Mouse (Mus musculus) hindbrain, embryonic 15.5 days (tissue): ENCODE measurements around the gene Tdrd5. TPM values are rescaled to one million over a fixed set of nuclear protein-coding genes. Genes with fewer than 3 reads are reported as not detected.

Source experiments
- ATAC-seq: fragments of 200-750 bp; cut with Nextera tagmentation; 2 replicates; pipeline ENCODE4 v1.8.0; 2017; ENCODE audit warnings: low read depth, moderate number of reproducible peaks, moderate TSS enrichment; ENCODE audit not compliant: low FRiP score
- H3K27ac ChIP-seq: fragments of 300-500 bp; sonication (generic); replicated peaks from 2 replicates; pipeline ENCODE4 v1.5.1; 2015; ENCODE audit warnings: mild to moderate bottlenecking, inconsistent platforms
- H3K27me3 ChIP-seq: fragments of 300-500 bp; sonication (generic); 2 replicates; pipeline ENCODE4 v1.6.1; 2015; ENCODE audit warnings: control low read depth, inconsistent platforms
- H3K36me3 ChIP-seq: fragments of 300-500 bp; sonication (generic); 2 replicates; pipeline ENCODE4 v1.6.1; 2015; ENCODE audit warnings: control low read depth, inconsistent platforms
- H3K4me1 ChIP-seq: fragments of 300-500 bp; sonication (generic); replicated peaks from 2 replicates; pipeline ENCODE4 v1.6.1; 2015; ENCODE audit warnings: control low read depth, inconsistent platforms
- H3K4me2 ChIP-seq: fragments of 300-500 bp; sonication (generic); 2 replicates; pipeline ENCODE4 v1.6.1; 2015; ENCODE audit warnings: moderate library complexity, mild to moderate bottlenecking, inconsistent platforms
- H3K4me3 ChIP-seq: fragments of 300-500 bp; sonication (generic); 2 replicates; pipeline ENCODE4 v1.5.1; 2015; ENCODE audit warnings: mild to moderate bottlenecking, inconsistent platforms
- H3K9ac ChIP-seq: fragments of 300-500 bp; sonication (generic); 2 replicates; pipeline ENCODE4 v1.6.1; 2015; ENCODE audit warnings: inconsistent platforms
- H3K9me3 ChIP-seq: fragments of 300-500 bp; sonication (generic); 2 replicates; pipeline ENCODE4 v1.6.1; 2016; ENCODE audit warnings: control low read depth, inconsistent platforms
- WGBS: fragments of 180-500 bp; shearing (Covaris S2); methylation state at CpG from one replicate; pipeline ENCODE4 v1.1.7; 2015; 5-methylcytosine and 5-hydroxymethylcytosine counted together
- polyA plus RNA-seq: library from polyadenylated mRNA; unstranded; fragments of >200 nt; fragmentation: Nextera tagmentation; extraction: Ambion mirVana; gene quantifications from 2 replicates; pipeline ENCODE4 v1.2.1, GENCODE M21; 2015

Gene Tdrd5
- polyA plus RNA-seq, 1 experiment from 2014 or later: 0.88 TPM

DNA sequence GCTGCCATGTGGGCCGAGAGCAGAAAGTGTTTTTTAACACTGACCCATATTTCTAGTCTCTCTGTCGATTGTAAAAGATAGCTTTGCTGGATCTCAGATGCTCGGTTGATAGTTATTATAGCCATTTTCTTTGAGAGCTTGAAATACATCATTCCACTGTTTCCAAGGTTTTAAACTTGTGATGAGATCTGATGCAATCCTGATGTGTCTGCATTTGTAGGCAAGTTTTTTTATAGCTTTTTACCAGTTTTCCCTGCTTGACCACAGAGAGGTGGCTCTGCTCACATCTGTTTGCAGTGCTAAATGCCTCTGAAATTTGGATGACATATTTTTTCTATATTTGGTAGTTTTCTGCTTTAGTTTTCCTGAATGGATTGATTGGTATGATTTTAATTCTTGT is 55.6 kb downstream of the Tdrd5 start:
- Histone ChIP-seq H3K27ac (no peak overlapping the region), H3K4me3 (no peak overlapping the region)
- no peak for ATAC-seq

DNA sequence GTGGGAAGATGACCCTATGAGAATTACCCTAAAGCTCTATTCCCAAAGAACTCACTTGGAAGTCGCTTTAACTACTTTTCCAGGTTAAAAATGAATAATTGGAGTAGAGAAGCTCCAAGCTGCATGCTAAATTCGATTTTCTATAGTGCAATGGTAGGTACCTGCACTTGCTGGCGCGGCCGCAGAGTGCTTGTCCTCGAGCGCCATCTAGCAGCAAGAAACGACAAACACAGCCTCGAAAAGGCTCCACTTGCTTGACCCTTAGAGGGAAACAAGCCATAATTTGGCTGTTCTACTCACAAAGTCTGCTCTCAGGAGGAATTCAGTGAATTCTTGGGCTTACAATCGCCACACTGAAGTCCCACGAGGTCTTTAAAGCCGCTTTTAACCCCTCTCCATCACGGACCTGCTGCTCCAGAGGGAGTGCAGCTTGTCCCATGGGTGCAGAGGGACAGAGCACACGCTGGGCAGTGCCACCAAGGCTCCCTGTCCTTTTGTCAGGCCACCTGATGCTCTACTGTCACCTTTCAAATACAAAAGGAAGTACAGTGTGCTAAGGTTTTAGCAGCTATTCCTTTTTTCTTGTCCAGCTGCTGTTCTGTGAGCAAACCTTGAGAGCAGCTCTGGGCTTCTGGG is 61.6 kb downstream of the Tdrd5 start:
- no peak overlapping the region for H3K4me3 ChIP-seq
- H3K4me2 ChIP-seq: no peak overlapping the region
- no peak overlapping the region for H3K9ac ChIP-seq
- WGBS: 7% methylated on average over 14 of the region's 14 CpGs
- H3K27ac ChIP-seq: no peak overlapping the region
- peak; percentile 30; the same call in 1 of the 2 replicates for ATAC-seq
- no peaks in the 10 kb centered on the region for H3K27me3 ChIP-seq
- H3K4me1 ChIP-seq: 0 out of 2 replicates have a peak, but pooled peaks cover 3% of the 10 kb centered on the region
- H3K9me3 ChIP-seq: no peaks in the 10 kb centered on the region
- H3K36me3 ChIP-seq: no peaks in the 10 kb centered on the region

More for the DNA sequence above, 55.6 kb downstream of the Tdrd5 start:
- no peaks in the 10 kb centered on the region for H3K9me3 ChIP-seq
- no peaks in the 10 kb centered on the region for H3K4me1 ChIP-seq
- no peaks in the 10 kb centered on the region for H3K36me3 ChIP-seq
- WGBS: 89% methylated on average over 3 of the region's 3 CpGs
- H3K9ac ChIP-seq: no peak overlapping the region
- H3K27me3 ChIP-seq: no peaks in the 10 kb centered on the region
- no peak overlapping the region for H3K4me2 ChIP-seq

DNA sequence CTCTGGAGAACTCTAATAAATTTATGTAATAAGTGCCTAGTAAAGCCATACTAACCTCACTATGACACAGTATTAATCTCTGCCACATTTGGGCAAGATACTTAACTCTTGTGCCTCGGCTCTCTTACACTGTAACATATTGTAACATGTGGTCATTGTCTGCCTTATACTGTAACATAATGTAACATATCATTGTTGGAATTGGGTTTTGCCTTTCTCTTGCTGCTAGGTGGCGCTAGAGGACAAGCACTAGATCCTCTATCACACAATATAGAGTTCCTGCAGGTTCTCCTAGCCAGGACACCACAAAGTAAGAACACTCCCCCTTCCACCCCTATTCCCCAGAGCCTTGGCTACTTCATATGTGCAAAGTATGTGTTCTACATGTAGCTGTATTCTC is 62.4 kb downstream of the Tdrd5 start:
- no peak overlapping the region for H3K4me3 ChIP-seq
- no peaks in the 10 kb centered on the region for H3K9me3 ChIP-seq
- H3K36me3 ChIP-seq: no peaks in the 10 kb centered on the region
- H3K27me3 ChIP-seq: no peaks in the 10 kb centered on the region
- 0 out of 2 replicates have a peak, but pooled peaks cover 3% of the 10 kb centered on the region for H3K4me1 ChIP-seq
- 39% methylated on average over 2 of the region's 2 CpGs for whole genome bisulfite sequencing
- H3K4me2 ChIP-seq: no peak overlapping the region
- H3K27ac ChIP-seq: no peak overlapping the region
- H3K9ac ChIP-seq: no peak overlapping the region
- ATAC-seq: peak; percentile 19; the same call in 1 of the 2 replicates

DNA sequence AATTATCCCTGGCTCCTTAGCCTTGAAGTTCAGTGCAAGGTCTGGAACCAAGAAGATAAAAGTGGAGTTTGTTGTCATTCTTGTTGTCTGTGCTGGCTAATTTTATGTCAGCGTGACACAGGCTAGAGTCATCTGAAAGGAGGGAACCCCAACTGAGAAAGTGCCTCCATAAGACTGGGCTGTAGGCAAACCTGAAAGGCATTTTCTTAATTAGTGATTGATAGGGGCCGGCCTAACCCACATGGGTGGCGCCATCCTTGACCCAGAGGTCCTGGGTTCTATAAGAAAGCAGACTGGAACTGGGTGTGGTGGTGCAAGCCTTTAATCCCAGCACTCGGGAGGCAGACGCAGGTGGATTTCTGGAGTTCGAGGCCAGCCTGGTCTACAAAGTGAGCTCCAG is 72.3 kb downstream of the Tdrd5 start:
- Histone ChIP-seq H3K36me3 (no peaks in the 10 kb centered on the region), H3K4me3 (no peak overlapping the region), H3K9ac (no peak overlapping the region), H3K27ac (no peak overlapping the region), H3K4me2 (peak overlapping the region; percentile 24; the same call in 1 of the 2 replicates), H3K4me1 (peaks cover 9% of the 10 kb centered on the region), H3K27me3 (no peaks in the 10 kb centered on the region), H3K9me3 (no peaks in the 10 kb centered on the region)
- 83% methylated on average over 6 of the region's 6 CpGs for WGBS
- ATAC-seq: no peak

DNA sequence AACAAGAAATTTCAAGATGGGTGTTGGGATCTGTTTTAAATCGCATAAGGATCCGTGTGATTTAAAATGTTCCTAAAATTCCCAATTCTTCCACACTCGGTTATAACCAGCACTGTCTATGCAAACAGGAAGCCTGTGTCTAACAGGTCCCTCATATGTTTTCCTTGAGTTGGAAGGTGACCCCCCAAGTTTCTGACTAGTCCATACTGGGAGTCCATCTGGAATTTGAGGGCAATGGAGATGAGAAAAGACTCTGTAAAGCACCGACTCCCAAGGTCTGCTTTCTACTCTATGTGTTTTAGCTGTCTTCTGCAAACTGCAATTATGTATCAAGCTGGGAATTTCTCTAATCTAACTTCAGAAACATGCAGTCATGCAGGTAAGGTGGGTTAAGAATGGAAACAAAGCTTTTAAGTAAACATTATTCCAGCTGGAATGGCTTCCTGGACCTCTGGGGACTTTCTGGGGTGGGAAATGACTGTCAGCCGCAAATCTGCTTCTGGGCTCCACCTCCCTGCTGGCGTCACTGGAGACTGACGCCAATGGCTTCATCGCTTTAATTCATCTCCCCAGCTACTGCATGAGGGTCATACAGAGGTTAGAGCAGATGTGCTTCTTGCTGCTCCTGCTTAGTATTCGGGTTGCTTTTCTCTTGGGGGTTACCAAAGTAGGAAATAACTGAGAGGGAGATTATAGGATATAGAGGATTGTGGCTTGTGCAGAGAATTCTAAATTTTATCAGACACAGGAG is 73.0 kb downstream of the Tdrd5 start:
- 0 out of 2 replicates have a peak, but pooled peaks have one; percentile 68 for ATAC-seq
- Histone ChIP-seq H3K27me3 (no peaks in the 10 kb centered on the region), H3K4me2 (peak overlapping the region; percentile 24), H3K9me3 (no peaks in the 10 kb centered on the region), H3K4me3 (no peak overlapping the region), H3K4me1 (peaks cover 9% of the 10 kb centered on the region), H3K36me3 (no peaks in the 10 kb centered on the region), H3K27ac (no peak overlapping the region), H3K9ac (no peak overlapping the region)
- WGBS: 34% methylated on average over 9 of the region's 9 CpGs

DNA sequence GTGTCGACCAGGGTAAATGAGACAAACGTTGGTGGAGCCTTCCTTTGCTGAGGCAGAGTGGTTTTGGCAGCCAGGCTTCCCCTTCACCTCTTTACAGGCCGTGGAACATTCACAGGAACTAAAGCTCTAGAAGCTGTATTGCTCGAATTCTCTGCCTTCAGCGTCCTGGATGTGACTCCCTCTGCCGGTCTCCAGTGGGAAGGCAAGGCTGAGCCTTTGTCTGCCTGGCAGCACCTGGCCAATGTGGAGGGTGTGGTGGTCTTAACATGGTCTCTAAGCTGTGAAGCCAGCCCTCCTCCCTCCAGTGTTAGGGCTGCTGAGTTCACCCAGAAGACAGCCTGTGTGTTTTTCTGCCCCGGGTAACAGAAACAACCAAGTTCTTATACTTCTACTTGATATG is 74.0 kb downstream of the Tdrd5 start:
- Histone ChIP-seq H3K4me3 (no peak overlapping the region), H3K36me3 (no peaks in the 10 kb centered on the region), H3K27me3 (no peaks in the 10 kb centered on the region), H3K4me1 (peaks cover 9% of the 10 kb centered on the region), H3K27ac (no peak overlapping the region), H3K9me3 (no peaks in the 10 kb centered on the region), H3K4me2 (no peak overlapping the region), H3K9ac (no peak overlapping the region)
- WGBS: 30% methylated on average over 7 of the region's 7 CpGs
- no peak for ATAC-seq

DNA sequence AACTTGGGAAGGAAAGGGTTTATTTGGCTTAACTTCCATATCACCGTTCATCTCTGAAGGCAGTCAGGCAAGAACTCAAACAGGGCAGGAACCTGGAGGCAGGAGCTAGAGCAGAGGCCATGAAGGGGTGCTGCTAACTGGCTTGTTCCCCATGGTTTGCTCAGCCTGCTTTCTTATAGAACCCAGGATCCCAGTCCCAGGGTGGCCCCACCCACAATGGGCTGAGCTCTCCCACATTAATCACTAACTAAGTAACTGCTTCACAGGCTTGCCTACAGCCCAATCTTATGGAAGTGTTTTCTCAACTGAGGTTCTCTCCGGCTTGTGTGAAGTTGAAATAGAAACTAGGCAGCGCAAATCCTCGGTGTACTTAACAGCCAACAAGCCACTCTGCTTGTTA is 74.7 kb downstream of the Tdrd5 start:
- 85% methylated on average over 4 of the region's 4 CpGs for WGBS
- ATAC-seq: no peak
- H3K36me3 ChIP-seq: no peaks in the 10 kb centered on the region

DNA sequence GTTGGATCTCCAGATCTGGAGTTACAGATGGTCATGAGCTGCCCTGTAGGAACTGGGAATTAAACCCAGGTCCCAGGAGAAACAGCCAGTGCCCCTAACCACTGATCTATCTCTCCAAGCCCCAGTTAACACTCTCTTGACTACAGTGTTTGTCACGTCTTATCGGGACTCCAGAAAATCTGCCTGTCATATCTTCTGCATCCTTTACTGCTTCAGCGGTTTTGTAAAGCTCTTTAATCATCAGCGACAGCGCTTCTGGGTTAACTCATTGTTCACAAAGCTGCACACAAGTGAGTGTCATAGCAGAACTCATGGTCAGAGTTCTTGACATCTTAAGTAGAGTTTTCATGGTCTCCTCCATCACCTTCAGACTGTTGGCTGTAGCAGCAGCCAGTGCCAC is 76.6 kb downstream of the Tdrd5 start:
- 61% methylated on average over 5 of the region's 5 CpGs for WGBS
- peaks cover 23% of the 10 kb centered on the region for H3K4me1 ChIP-seq
- no peak overlapping the region for H3K9ac ChIP-seq

More for the DNA sequence above, 74.7 kb downstream of the Tdrd5 start:
- Histone ChIP-seq H3K4me2 (no peak overlapping the region), H3K9ac (no peak overlapping the region), H3K4me3 (no peak overlapping the region), H3K9me3 (no peaks in the 10 kb centered on the region), H3K27ac (no peak overlapping the region), H3K27me3 (no peaks in the 10 kb centered on the region), H3K4me1 (peaks cover 9% of the 10 kb centered on the region)

DNA sequence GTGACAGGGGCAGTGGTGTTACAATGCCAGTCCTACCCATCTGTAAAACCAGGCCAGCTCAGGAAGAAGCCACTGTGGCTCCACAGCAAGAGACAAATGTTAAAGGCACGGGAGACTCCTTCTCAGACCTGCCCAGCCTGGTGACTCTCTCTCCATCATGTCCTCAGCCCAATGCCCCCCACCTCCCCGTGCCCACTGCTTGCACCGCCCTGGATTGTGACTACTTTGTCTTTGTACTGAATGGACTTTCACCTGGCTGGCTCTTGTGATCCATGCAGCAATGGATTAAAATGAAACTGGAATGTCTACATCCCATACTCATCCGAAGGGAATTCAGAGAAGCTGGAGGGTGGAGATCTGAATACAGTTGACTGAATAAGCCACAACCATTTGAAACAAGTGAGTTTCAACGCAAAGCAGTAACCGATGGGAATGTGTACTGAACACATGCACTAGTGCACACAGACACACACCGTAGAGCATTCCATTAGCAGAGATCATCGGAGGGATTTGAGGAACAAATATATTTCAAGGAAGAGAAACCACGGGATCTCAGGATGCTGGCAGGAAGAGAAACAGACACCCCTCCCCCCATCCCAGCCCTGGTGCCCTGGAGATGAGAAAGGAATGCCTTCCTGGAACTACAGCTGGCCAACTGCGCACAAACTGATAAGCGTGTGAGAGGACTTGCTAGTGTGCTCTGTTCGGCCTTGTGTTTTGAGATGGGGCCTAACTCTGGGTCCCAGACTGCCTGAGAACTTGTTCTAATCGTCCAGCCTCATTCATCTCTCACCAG is 81.1 kb downstream of the Tdrd5 start:
- H3K9ac ChIP-seq: no peak overlapping the region
- H3K36me3 ChIP-seq: no peaks in the 10 kb centered on the region
- H3K27ac ChIP-seq: no peak overlapping the region
- 36% methylated on average over 13 of the region's 13 CpGs for WGBS
- no peaks in the 10 kb centered on the region for H3K9me3 ChIP-seq
- H3K4me3 ChIP-seq: no peak overlapping the region
- peaks cover 24% of the 10 kb centered on the region for H3K4me1 ChIP-seq
- no peak for ATAC-seq
- H3K27me3 ChIP-seq: no peaks in the 10 kb centered on the region
- no peak overlapping the region for H3K4me2 ChIP-seq

More for the DNA sequence above, 76.6 kb downstream of the Tdrd5 start:
- no peak for ATAC-seq
- Histone ChIP-seq H3K27ac (no peak overlapping the region), H3K9me3 (no peaks in the 10 kb centered on the region), H3K36me3 (no peaks in the 10 kb centered on the region), H3K4me3 (no peak overlapping the region), H3K4me2 (no peak overlapping the region), H3K27me3 (no peaks in the 10 kb centered on the region)

DNA sequence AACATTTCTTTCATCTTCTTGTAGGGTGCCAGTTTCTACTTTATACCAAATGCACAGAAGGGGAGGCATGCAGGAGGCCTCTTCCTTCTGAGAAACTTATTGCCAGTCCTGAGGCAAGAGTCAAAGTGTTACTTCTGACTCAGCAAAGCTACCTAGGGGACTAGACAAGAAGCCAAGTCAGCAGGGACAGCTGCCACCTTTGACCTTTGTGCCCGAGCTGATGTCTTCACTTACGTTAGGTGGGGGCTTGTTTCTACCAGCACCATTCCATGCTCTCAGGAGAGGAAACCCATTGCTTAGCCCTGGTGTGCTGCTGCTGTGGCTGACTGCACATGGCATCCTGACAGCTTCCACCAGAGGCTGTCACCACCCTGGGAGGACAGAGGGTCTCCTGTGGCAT is 82.1 kb downstream of the Tdrd5 start:
- H3K9ac ChIP-seq: no peak overlapping the region

DNA sequence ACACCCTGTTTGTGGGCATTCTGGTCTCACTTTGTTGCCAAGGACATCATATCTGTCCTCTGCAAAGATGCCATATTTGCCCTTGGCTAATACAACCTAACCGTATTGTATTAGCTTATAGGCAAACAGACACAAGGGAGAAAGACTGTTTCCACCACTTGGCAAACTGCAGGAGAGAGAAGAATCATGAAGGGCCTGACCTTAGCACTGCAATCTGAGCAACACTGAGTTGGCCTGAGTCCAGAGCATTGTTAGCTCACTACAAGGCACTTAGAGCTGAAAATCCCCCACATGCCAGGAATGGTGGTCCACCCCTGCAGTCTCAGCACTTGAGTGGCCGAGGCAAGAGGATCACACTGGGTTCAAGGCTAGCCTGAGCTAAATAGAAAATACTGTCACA is 84.9 kb downstream of the Tdrd5 start:
- Histone ChIP-seq H3K4me2 (no peak overlapping the region), H3K36me3 (no peaks in the 10 kb centered on the region), H3K27ac (no peak overlapping the region), H3K9ac (no peak overlapping the region), H3K4me3 (no peak overlapping the region), H3K4me1 (peaks cover 24% of the 10 kb centered on the region), H3K9me3 (no peaks in the 10 kb centered on the region), H3K27me3 (no peaks in the 10 kb centered on the region)
- 77% methylated on average over 2 of the region's 2 CpGs for WGBS
- no peak for ATAC-seq

More for the DNA sequence above, 82.1 kb downstream of the Tdrd5 start:
- Histone ChIP-seq H3K27ac (no peak overlapping the region), H3K4me3 (no peak overlapping the region), H3K36me3 (no peaks in the 10 kb centered on the region), H3K9me3 (no peaks in the 10 kb centered on the region), H3K27me3 (no peaks in the 10 kb centered on the region), H3K4me1 (peaks cover 24% of the 10 kb centered on the region), H3K4me2 (no peak overlapping the region)
- ATAC-seq: no peak
- 29% methylated on average over 2 of the region's 2 CpGs for WGBS

DNA sequence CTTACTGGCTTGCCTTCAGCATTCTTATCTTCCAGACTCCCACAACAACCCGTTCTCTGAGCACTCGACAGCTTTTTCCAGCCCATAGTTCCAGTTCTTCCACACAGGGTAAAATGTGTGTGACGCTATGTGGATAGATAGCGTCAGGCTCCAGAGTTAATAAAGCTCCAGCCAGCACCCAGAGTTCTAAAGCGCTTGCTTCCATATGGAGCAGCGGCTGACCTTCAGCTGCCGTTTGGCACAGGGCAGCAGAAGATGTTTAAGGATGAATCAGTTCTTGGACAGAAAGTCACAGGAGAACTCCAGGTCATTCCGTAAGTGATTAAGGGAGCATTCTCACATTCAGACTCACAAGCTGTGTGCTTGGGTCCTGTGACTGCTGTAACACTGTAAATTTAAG is 85.5 kb downstream of the Tdrd5 start:
- H3K9me3 ChIP-seq: no peaks in the 10 kb centered on the region
- H3K27me3 ChIP-seq: no peaks in the 10 kb centered on the region
- no peak overlapping the region for H3K9ac ChIP-seq
- no peaks in the 10 kb centered on the region for H3K36me3 ChIP-seq
- ATAC-seq: no peak
- H3K4me1 ChIP-seq: peaks cover 20% of the 10 kb centered on the region
- H3K27ac ChIP-seq: no peak overlapping the region
- no peak overlapping the region for H3K4me3 ChIP-seq
- no peak overlapping the region for H3K4me2 ChIP-seq
- WGBS: 69% methylated on average over 8 of the region's 8 CpGs
